Mouse (Mus musculus): ENCODE measurements around the gene Pdzrn3. TPM values are rescaled to one million over a fixed set of nuclear protein-coding genes. Genes with fewer than 3 reads are reported as not detected.

Gene Pdzrn3
- polyA plus RNA-seq, 1 experiment from 2014 or later = 6.4 TPM

- H3K4me2 ChIP-seq (ENCODE audit: low read depth, low read length, severe bottlenecking) = no peak overlapping the region
- ATAC-seq (replicated peaks; ENCODE audit: low FRiP score) (no peak), DNase-seq (ENCODE audit: low spot score) (no peak)
- H3K9me3 ChIP-seq (ENCODE audit: control insufficient read depth, low read length) = no peaks in the 10 kb centered on the region
- H3K4me1 ChIP-seq (replicated peaks; ENCODE audit: control insufficient read depth, insufficient read depth, low read length) = no peaks in the 10 kb centered on the region
- no peak overlapping the region for H3K27ac ChIP-seq (ENCODE audit: low read depth, low read length)
- 89% methylated on average over 3 of the region's 3 CpGs for WGBS
- H3K4me3 ChIP-seq (ENCODE audit: low read depth, low read length) = no peak overlapping the region
- no peaks in the 10 kb centered on the region for H3K36me3 ChIP-seq (ENCODE audit: control insufficient read depth, insufficient read depth, low read length)
- H3K27me3 ChIP-seq (ENCODE audit: control insufficient read depth, insufficient read depth, low read length) = no peaks in the 10 kb centered on the region
- H3K9ac ChIP-seq (ENCODE audit: low read length) = no peak overlapping the region
These were observed 242.3 kb downstream of the Pdzrn3 start for GRCm38 (mm10) chr6:101135368-101135767.

DNA sequence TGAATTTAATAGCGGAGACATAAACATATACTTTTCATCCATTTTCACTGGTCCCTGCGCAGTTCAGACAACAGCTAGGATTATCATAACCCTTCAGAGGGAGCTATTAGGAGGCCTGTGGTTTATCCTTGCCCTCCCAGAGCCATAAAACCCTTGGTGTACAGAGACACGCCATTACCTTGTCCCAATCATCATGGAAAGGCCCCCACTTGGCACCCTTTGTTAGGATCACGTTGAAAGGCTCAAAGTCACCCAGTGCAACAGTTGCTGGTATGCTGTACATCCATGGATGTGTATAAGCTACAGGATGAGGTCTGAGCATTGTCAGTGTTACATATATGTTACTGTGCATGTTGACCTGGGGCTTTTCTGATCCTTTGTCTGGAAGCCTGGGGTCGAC, 252.3 kb downstream of the Pdzrn3 start:
- Histone ChIP-seq H3K4me2 (ENCODE audit: low read depth, low read length, severe bottlenecking) (no peak overlapping the region), H3K36me3 (ENCODE audit: control insufficient read depth, insufficient read depth, low read length) (no peaks in the 10 kb centered on the region), H3K27me3 (ENCODE audit: control insufficient read depth, insufficient read depth, low read length) (no peaks in the 10 kb centered on the region), H3K9me3 (ENCODE audit: control insufficient read depth, low read length) (no peaks in the 10 kb centered on the region), H3K4me3 (ENCODE audit: low read depth, low read length) (no peak overlapping the region), H3K27ac (ENCODE audit: low read depth, low read length) (no peak overlapping the region), H3K4me1 (replicated peaks; ENCODE audit: control insufficient read depth, insufficient read depth, low read length) (no peaks in the 10 kb centered on the region), H3K9ac (ENCODE audit: low read length) (no peak overlapping the region)
- DNase-seq (ENCODE audit: low spot score) = no peak
- WGBS = 77% methylated on average over 5 of the region's 5 CpGs
- no peak for ATAC-seq (replicated peaks; ENCODE audit: low FRiP score)

- Histone ChIP-seq H3K4me2 (ENCODE audit: low read depth, low read length, severe bottlenecking) (no peak overlapping the region), H3K4me3 (ENCODE audit: low read depth, low read length) (no peak overlapping the region), H3K27me3 (ENCODE audit: control insufficient read depth, insufficient read depth, low read length) (no peaks in the 10 kb centered on the region), H3K36me3 (ENCODE audit: control insufficient read depth, insufficient read depth, low read length) (no peaks in the 10 kb centered on the region), H3K9ac (ENCODE audit: low read length) (no peak overlapping the region), H3K9me3 (ENCODE audit: control insufficient read depth, low read length) (no peaks in the 10 kb centered on the region), H3K4me1 (replicated peaks; ENCODE audit: control insufficient read depth, insufficient read depth, low read length) (no peaks in the 10 kb centered on the region), H3K27ac (ENCODE audit: low read depth, low read length) (no peak overlapping the region)
- ATAC-seq (replicated peaks; ENCODE audit: low FRiP score) = no peak
- no peak for DNase-seq (ENCODE audit: low spot score)
- 84% methylated on average over 1 of the region's 1 CpGs for WGBS
These were observed 268.7 kb downstream of the Pdzrn3 start for GRCm38 (mm10) chr6:101108951-101109350.

DNA sequence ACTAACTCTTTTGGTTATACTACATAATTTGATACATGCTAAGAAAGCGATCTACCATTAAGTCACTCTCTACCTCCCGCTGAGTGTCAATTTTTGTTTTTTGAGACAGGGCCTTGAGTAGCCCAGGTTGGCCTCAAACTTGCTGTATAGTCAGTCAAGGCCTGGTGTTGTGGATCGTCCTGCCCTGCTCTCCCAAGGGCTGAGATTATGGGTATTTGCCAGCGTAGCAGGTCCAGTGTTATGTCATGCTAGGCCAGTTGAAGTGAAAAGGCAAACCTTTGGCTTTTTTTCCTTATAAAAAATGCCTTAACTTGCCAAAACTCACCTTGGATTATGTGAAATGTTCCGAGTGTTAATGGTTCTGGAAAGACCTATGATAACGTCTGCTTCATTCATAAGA, 274.2 kb downstream of the Pdzrn3 start:
- no peak overlapping the region for H3K27ac ChIP-seq (ENCODE audit: low read depth, low read length)
- no peak for ATAC-seq (replicated peaks; ENCODE audit: low FRiP score)
- no peaks in the 10 kb centered on the region for H3K36me3 ChIP-seq (ENCODE audit: control insufficient read depth, insufficient read depth, low read length)
- H3K4me2 ChIP-seq (ENCODE audit: low read depth, low read length, severe bottlenecking) = no peak overlapping the region
- H3K4me1 ChIP-seq (replicated peaks; ENCODE audit: control insufficient read depth, insufficient read depth, low read length) = no peaks in the 10 kb centered on the region
- no peaks in the 10 kb centered on the region for H3K27me3 ChIP-seq (ENCODE audit: control insufficient read depth, insufficient read depth, low read length)
- H3K9me3 ChIP-seq (ENCODE audit: control insufficient read depth, low read length) = no peaks in the 10 kb centered on the region
- H3K9ac ChIP-seq (ENCODE audit: low read length) = no peak overlapping the region
- H3K4me3 ChIP-seq (ENCODE audit: low read depth, low read length) = no peak overlapping the region
- WGBS = 92% methylated on average over 6 of the region's 6 CpGs
- no peak for DNase-seq (ENCODE audit: low spot score)

GRCm38 (mm10) chr6:101101709-101102654, 275.7 kb downstream of the Pdzrn3 start:
- Histone ChIP-seq H3K9me3 (ENCODE audit: control insufficient read depth, low read length) (no peaks in the 10 kb centered on the region), H3K27me3 (ENCODE audit: control insufficient read depth, insufficient read depth, low read length) (no peaks in the 10 kb centered on the region), H3K4me3 (ENCODE audit: low read depth, low read length) (no peak overlapping the region), H3K36me3 (ENCODE audit: control insufficient read depth, insufficient read depth, low read length) (no peaks in the 10 kb centered on the region), H3K4me1 (replicated peaks; ENCODE audit: control insufficient read depth, insufficient read depth, low read length) (no peaks in the 10 kb centered on the region), H3K27ac (ENCODE audit: low read depth, low read length) (no peak overlapping the region), H3K4me2 (ENCODE audit: low read depth, low read length, severe bottlenecking) (no peak overlapping the region), H3K9ac (ENCODE audit: low read length) (no peak overlapping the region)
- ATAC-seq (replicated peaks; ENCODE audit: low FRiP score) (no peak), DNase-seq (ENCODE audit: low spot score) (no peak)
- WGBS = 86% methylated on average over 14 of the region's 14 CpGs

Measured in forebrain, embryonic 11.5 days (tissue).